Mouse (Mus musculus) liver, embryonic 14.5 days (tissue): ENCODE results near the gene Hnrnph2.
A peak's percentile ranks its signal among the peaks of the same experiment; 100 is the strongest.

Experiments used
- CTCF ChIP-seq: IDR thresholded peaks from 2 replicates; pipeline ENCODE4 v1.5.1; 2016; ENCODE audit warnings: antibody characterized with exemption, low read depth, control low read depth
- EP300 ChIP-seq: IDR thresholded peaks from 2 replicates; pipeline ENCODE4 v1.6.1; 2016; ENCODE audit warnings: antibody characterized with exemption, low read depth

DNA sequence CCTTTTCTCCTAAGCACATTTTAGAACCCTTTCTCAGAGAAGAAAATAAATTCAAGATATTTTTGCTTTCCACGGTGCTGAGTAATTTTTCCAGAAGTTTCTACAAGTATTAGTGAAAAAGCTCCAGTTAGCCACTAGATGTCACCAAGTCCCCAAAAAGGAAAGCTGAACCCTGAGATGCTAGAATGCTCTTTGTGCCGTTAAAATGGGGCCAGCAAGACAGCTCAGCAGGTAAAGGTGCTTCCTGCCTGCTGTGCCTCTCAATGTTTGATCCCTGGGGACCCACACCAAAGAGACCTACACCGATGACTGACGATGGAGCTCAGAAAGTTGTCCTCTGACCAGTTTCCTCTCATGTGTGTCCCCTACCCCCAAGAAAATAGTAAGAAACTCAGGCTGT lies 8.5 kb downstream of the Hnrnph2 start:
- TF ChIP-seq CTCF (peak; percentile 54), EP300 (no peak)
